Mouse (Mus musculus) intestine, embryonic 14.5 days (tissue): ENCODE measurements around the gene Pcsk5. TPM values are rescaled to one million over a fixed set of nuclear protein-coding genes. Genes with fewer than 3 reads are reported as not detected.

Source experiments
- ATAC-seq: fragments of 200-750 bp; cut with Nextera tagmentation; replicated peaks from 2 replicates; pipeline ENCODE4 v1.8.0; 2017; ENCODE audit warnings: low read depth, moderate number of reproducible peaks, moderate TSS enrichment, moderate library complexity; ENCODE audit not compliant: low FRiP score, low TSS enrichment
- DNase-seq: peaks from one replicate; pipeline ENCODE4 v3.0.0-alpha.2; 2018; ENCODE audit warnings: low spot score
- H3K27ac ChIP-seq: fragments of 300-500 bp; sonication (generic); 2 replicates; pipeline ENCODE4 v1.5.1; 2014; ENCODE audit warnings: low read depth, mild to moderate bottlenecking, control low read depth
- H3K27me3 ChIP-seq: fragments of 300-500 bp; sonication (generic); replicated peaks from 2 replicates; pipeline ENCODE4 v1.6.1; 2014; ENCODE audit warnings: low read length, control low read depth; ENCODE audit not compliant: control insufficient read depth, insufficient read depth
- H3K36me3 ChIP-seq: fragments of 300-500 bp; sonication (generic); 2 replicates; pipeline ENCODE4 v1.6.1; 2014; ENCODE audit warnings: low read length, control low read depth; ENCODE audit not compliant: control insufficient read depth, insufficient read depth
- H3K4me1 ChIP-seq: fragments of 300-500 bp; sonication (generic); replicated peaks from 2 replicates; pipeline ENCODE4 v1.6.1; 2014; ENCODE audit warnings: low read length, control low read depth, mixed read lengths; ENCODE audit not compliant: control insufficient read depth, insufficient read depth
- H3K4me2 ChIP-seq: fragments of 300-500 bp; sonication (generic); 2 replicates; pipeline ENCODE4 v1.6.1; 2014; ENCODE audit warnings: low read length
- H3K4me3 ChIP-seq: fragments of 300-500 bp; sonication (generic); 2 replicates; pipeline ENCODE4 v1.5.1; 2014; ENCODE audit warnings: low read depth, low read length, control low read depth, mixed read lengths
- H3K9ac ChIP-seq: fragments of 300-500 bp; sonication (generic); 2 replicates; pipeline ENCODE4 v1.6.1; 2014; ENCODE audit warnings: mild to moderate bottlenecking, low read length
- H3K9me3 ChIP-seq: fragments of 300-500 bp; sonication (generic); 2 replicates; pipeline ENCODE4 v1.6.1; 2016; ENCODE audit warnings: low read length, control low read depth; ENCODE audit not compliant: control insufficient read depth
- WGBS: fragments of 180-500 bp; shearing (Covaris S2); extraction: QIAGEN DNeasy Blood & Tissue Kit; methylation state at CpG from one replicate; pipeline ENCODE4 v1.1.7; 2014; 5-methylcytosine and 5-hydroxymethylcytosine counted together
- polyA plus RNA-seq: library from polyadenylated mRNA; unstranded; fragments of >200 nt; fragmentation: Nextera tagmentation; extraction: Ambion mirVana; gene quantifications from 2 replicates; pipeline ENCODE4 v1.2.1, GENCODE M21; 2014

Pcsk5 gene
- polyA plus RNA-seq, 1 experiment from 2014 or later, result 27.4 TPM

GRCm38 (mm10) chr19:17775097-17775496 is 62.3 kb downstream of the Pcsk5 start:
- Histone ChIP-seq H3K9ac (no peak overlapping the region), H3K27me3 (no peaks in the 10 kb centered on the region), H3K9me3 (no peaks in the 10 kb centered on the region), H3K4me1 (peaks cover 4% of the 10 kb centered on the region; the same call in 1 of the 2 replicates), H3K4me2 (no peak overlapping the region), H3K4me3 (no peak overlapping the region), H3K36me3 (no peaks in the 10 kb centered on the region), H3K27ac (no peak overlapping the region)
- WGBS, result 23% methylated on average over 2 of the region's 2 CpGs
- ATAC-seq (no peak), DNase-seq (no peak)

- Histone ChIP-seq H3K36me3 (no peaks in the 10 kb centered on the region), H3K27me3 (no peaks in the 10 kb centered on the region), H3K9ac (no peak overlapping the region), H3K9me3 (no peaks in the 10 kb centered on the region), H3K4me1 (peaks cover 4% of the 10 kb centered on the region; the same call in 1 of the 2 replicates), H3K4me3 (no peak overlapping the region), H3K27ac (no peak overlapping the region), H3K4me2 (no peak overlapping the region)
- WGBS, result 40% methylated on average over 1 of the region's 1 CpGs
- ATAC-seq (no peak), DNase-seq (no peak)
Measured at GRCm38 (mm10) chr19:17774061-17774460, 63.4 kb downstream of the Pcsk5 start.

- no peak for ATAC-seq
- WGBS, result 86% methylated on average over 5 of the region's 5 CpGs
Measured at GRCm38 (mm10) chr19:17769610-17770399, 67.6 kb downstream of the Pcsk5 start.

GRCm38 (mm10) chr19:17765001-17765400 is 72.4 kb downstream of the Pcsk5 start:
- Histone ChIP-seq H3K4me3 (no peak overlapping the region), H3K4me2 (no peak overlapping the region), H3K36me3 (no peaks in the 10 kb centered on the region), H3K9ac (no peak overlapping the region), H3K27me3 (no peaks in the 10 kb centered on the region), H3K27ac (no peak overlapping the region), H3K4me1 (no peaks in the 10 kb centered on the region), H3K9me3 (no peaks in the 10 kb centered on the region)
- DNase-seq, result no peak
- no peak for ATAC-seq
- 95% methylated on average over 2 of the region's 2 CpGs for WGBS

More at GRCm38 (mm10) chr19:17769610-17770399, 67.6 kb downstream of the Pcsk5 start:
- H3K4me1 ChIP-seq, result peaks cover 4% of the 10 kb centered on the region; the same call in 1 of the 2 replicates
- DNase-seq, result no peak
- no peaks in the 10 kb centered on the region for H3K36me3 ChIP-seq
- H3K27ac ChIP-seq, result no peak overlapping the region
- H3K4me2 ChIP-seq, result no peak overlapping the region
- H3K9ac ChIP-seq, result no peak overlapping the region
- no peaks in the 10 kb centered on the region for H3K9me3 ChIP-seq
- no peaks in the 10 kb centered on the region for H3K27me3 ChIP-seq
- no peak overlapping the region for H3K4me3 ChIP-seq

GRCm38 (mm10) chr19:17762740-17763139 is 74.7 kb downstream of the Pcsk5 start:
- no peak for ATAC-seq

GRCm38 (mm10) chr19:17761678-17762077 is 75.8 kb downstream of the Pcsk5 start:
- no peaks in the 10 kb centered on the region for H3K27me3 ChIP-seq
- no peaks in the 10 kb centered on the region for H3K4me1 ChIP-seq
- H3K27ac ChIP-seq, result no peak overlapping the region
- no peaks in the 10 kb centered on the region for H3K9me3 ChIP-seq
- no peak overlapping the region for H3K9ac ChIP-seq
- ATAC-seq, result no peak
- WGBS, result 69% methylated on average over 5 of the region's 5 CpGs
- H3K4me2 ChIP-seq, result no peak overlapping the region
- no peak for DNase-seq
- H3K4me3 ChIP-seq, result no peak overlapping the region
- H3K36me3 ChIP-seq, result no peaks in the 10 kb centered on the region

More at GRCm38 (mm10) chr19:17762740-17763139, 74.7 kb downstream of the Pcsk5 start:
- no peak overlapping the region for H3K9ac ChIP-seq
- H3K27ac ChIP-seq, result no peak overlapping the region
- H3K27me3 ChIP-seq, result no peaks in the 10 kb centered on the region
- H3K4me2 ChIP-seq, result no peak overlapping the region
- H3K4me3 ChIP-seq, result no peak overlapping the region
- no peak for DNase-seq
- H3K9me3 ChIP-seq, result no peaks in the 10 kb centered on the region
- no peaks in the 10 kb centered on the region for H3K4me1 ChIP-seq
- no peaks in the 10 kb centered on the region for H3K36me3 ChIP-seq

- Histone ChIP-seq H3K9me3 (no peaks in the 10 kb centered on the region), H3K9ac (no peak overlapping the region), H3K27me3 (no peaks in the 10 kb centered on the region), H3K4me2 (no peak overlapping the region), H3K27ac (no peak overlapping the region), H3K36me3 (no peaks in the 10 kb centered on the region), H3K4me1 (no peaks in the 10 kb centered on the region), H3K4me3 (no peak overlapping the region)
- 61% methylated on average over 3 of the region's 3 CpGs for WGBS
- ATAC-seq (no peak), DNase-seq (no peak)
Measured at GRCm38 (mm10) chr19:17752841-17753240, 84.6 kb downstream of the Pcsk5 start.

GRCm38 (mm10) chr19:17748331-17748730 is 89.1 kb downstream of the Pcsk5 start:
- ATAC-seq, result no peak
- no peaks in the 10 kb centered on the region for H3K4me1 ChIP-seq
- H3K27me3 ChIP-seq, result no peaks in the 10 kb centered on the region
- no peak overlapping the region for H3K27ac ChIP-seq
- H3K4me3 ChIP-seq, result no peak overlapping the region
- no peak overlapping the region for H3K9ac ChIP-seq
- H3K9me3 ChIP-seq, result no peaks in the 10 kb centered on the region
- DNase-seq, result no peak
- H3K36me3 ChIP-seq, result no peaks in the 10 kb centered on the region
- WGBS, result 88% methylated on average over 3 of the region's 3 CpGs
- no peak overlapping the region for H3K4me2 ChIP-seq

- Histone ChIP-seq H3K36me3 (no peaks in the 10 kb centered on the region), H3K4me3 (no peak overlapping the region), H3K9me3 (no peaks in the 10 kb centered on the region), H3K27me3 (no peaks in the 10 kb centered on the region), H3K27ac (no peak overlapping the region), H3K9ac (no peak overlapping the region), H3K4me2 (no peak overlapping the region), H3K4me1 (no peaks in the 10 kb centered on the region)
- DNase-seq (no peak), ATAC-seq (no peak)
- 93% methylated on average over 2 of the region's 2 CpGs for WGBS
Measured at GRCm38 (mm10) chr19:17745380-17745779, 92.1 kb downstream of the Pcsk5 start.
